Mouse (Mus musculus) forebrain, embryonic 14.5 days (tissue): Measurements from ENCODE around the gene Mef2d. TPM values are rescaled to one million over a fixed set of nuclear protein-coding genes. Genes with fewer than 3 reads are reported as not detected.

Source experiments
- ATAC-seq: fragments of 200-750 bp; cut with Nextera tagmentation; 2 replicates; pipeline ENCODE4 v1.8.0; 2017; ENCODE audit warnings: mild to moderate bottlenecking, moderate library complexity
- DNase-seq: peaks from one replicate; pipeline ENCODE4 v3.0.0-alpha.2; 2015; ENCODE audit warnings: low spot score
- H3K27ac ChIP-seq: fragments of 300-500 bp; sonication (generic); 2 replicates; pipeline ENCODE4 v1.5.1; 2014; ENCODE audit warnings: low read depth, mild to moderate bottlenecking, control low read depth, low read length, moderate library complexity
- H3K27me3 ChIP-seq: fragments of 300-500 bp; sonication (generic); replicated peaks from 2 replicates; pipeline ENCODE4 v1.6.1; 2014; ENCODE audit warnings: low read length, control low read depth, mixed read lengths; ENCODE audit not compliant: control insufficient read depth, insufficient read depth
- H3K36me3 ChIP-seq: fragments of 300-500 bp; sonication (generic); 2 replicates; pipeline ENCODE4 v1.6.1; 2014; ENCODE audit warnings: low read length, control low read depth; ENCODE audit not compliant: control insufficient read depth, insufficient read depth
- H3K4me1 ChIP-seq: fragments of 300-500 bp; sonication (generic); 2 replicates; pipeline ENCODE4 v1.6.1; 2014; ENCODE audit warnings: antibody characterized with exemption, low read length, control low read depth; ENCODE audit not compliant: control insufficient read depth, insufficient read depth
- H3K4me2 ChIP-seq: fragments of 300-500 bp; sonication (generic); 2 replicates; pipeline ENCODE4 v1.6.1; 2014; ENCODE audit warnings: mild to moderate bottlenecking, control low read depth, low read length
- H3K4me3 ChIP-seq: fragments of 300-500 bp; sonication (generic); 2 replicates; pipeline ENCODE4 v1.5.1; 2014; ENCODE audit warnings: low read depth, low read length, control low read depth
- H3K9ac ChIP-seq: fragments of 300-500 bp; sonication (generic); 2 replicates; pipeline ENCODE4 v1.6.1; 2014; ENCODE audit warnings: mild to moderate bottlenecking, low read length, control low read depth, moderate library complexity
- H3K9me3 ChIP-seq: fragments of 300-500 bp; sonication (generic); replicated peaks from 2 replicates; pipeline ENCODE4 v1.6.1; 2016; ENCODE audit warnings: low read length, control low read depth, mixed read lengths; ENCODE audit not compliant: control insufficient read depth
- WGBS: fragments of 180-500 bp; shearing (Covaris S2); extraction: QIAGEN DNeasy Blood & Tissue Kit; methylation state at CpG from one replicate; pipeline ENCODE4 v1.1.7; 2014; 5-methylcytosine and 5-hydroxymethylcytosine counted together
- polyA plus RNA-seq: library from polyadenylated mRNA; unstranded; fragments of >200 nt; fragmentation: Nextera tagmentation; extraction: Ambion mirVana; gene quantifications from 2 replicates; pipeline ENCODE4 v1.2.1, GENCODE M21; 2014

The Mef2d gene
- polyA plus RNA-seq, 1 experiment from 2014 or later: 17.3 TPM

DNA sequence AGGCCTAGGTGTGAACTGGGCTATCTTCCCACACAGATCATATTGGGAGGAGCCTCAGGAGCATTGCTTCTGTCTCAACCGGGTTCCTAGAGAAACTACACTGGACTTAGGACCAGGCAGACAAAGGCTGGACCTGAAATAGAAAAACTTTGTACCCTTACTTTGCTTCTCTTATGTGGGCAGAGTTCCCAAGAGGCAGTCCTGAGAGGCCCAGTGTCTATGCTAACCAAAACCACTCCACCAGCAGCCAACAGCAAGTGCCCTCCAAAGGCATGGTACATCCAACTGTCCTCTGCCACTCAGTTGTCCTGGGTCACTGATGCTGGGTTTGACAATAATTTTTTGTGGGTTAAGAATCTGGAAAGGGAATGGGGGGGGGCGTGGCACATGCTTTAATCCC is 9.7 kb upstream of the Mef2d start:
- 77% methylated on average over 2 of the region's 2 CpGs for WGBS
- Histone ChIP-seq H3K4me3 (no peak overlapping the region), H3K27me3 (no peaks in the 10 kb centered on the region), H3K9me3 (no peaks in the 10 kb centered on the region), H3K4me2 (no peak overlapping the region), H3K4me1 (no peaks in the 10 kb centered on the region), H3K27ac (no peak overlapping the region), H3K36me3 (no peaks in the 10 kb centered on the region), H3K9ac (no peak overlapping the region; the same call in 1 of the 2 replicates)
- ATAC-seq (no peak), DNase-seq (no peak)

- no peak for DNase-seq
These were observed 8.9 kb upstream of the Mef2d start for GRCm38 (mm10) chr3:88133187-88133771.

DNA sequence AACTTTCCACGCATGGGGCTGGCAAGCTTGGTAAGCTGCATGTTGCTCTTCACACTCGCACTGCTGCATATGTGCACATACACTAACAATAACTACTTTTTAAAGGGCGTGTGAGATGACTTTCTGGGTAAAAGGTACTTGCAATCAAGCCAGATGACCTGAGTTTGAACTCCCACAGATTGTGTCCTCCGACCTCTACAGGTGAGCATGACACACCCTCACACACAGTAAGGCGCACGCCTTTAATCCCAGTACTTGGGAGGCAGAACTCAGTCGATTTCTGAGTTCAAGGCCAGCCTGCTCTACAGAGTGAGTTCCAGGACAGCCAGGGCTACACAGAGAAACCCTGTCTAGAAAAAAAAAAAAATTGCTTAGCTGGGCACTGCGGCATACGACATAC is 5.8 kb upstream of the Mef2d start:
- DNase-seq (no peak), ATAC-seq (no peak)
- H3K9ac ChIP-seq: no peak overlapping the region

More at GRCm38 (mm10) chr3:88133187-88133771, 8.9 kb upstream of the Mef2d start:
- H3K9ac ChIP-seq: no peak overlapping the region
- no peaks in the 10 kb centered on the region for H3K4me1 ChIP-seq
- no peak overlapping the region for H3K27ac ChIP-seq
- WGBS: 65% methylated on average over 4 of the region's 4 CpGs
- no peaks in the 10 kb centered on the region for H3K36me3 ChIP-seq
- no peak overlapping the region for H3K4me2 ChIP-seq
- H3K9me3 ChIP-seq: no peaks in the 10 kb centered on the region
- no peaks in the 10 kb centered on the region for H3K27me3 ChIP-seq
- no peak overlapping the region for H3K4me3 ChIP-seq
- ATAC-seq: no peak

DNA sequence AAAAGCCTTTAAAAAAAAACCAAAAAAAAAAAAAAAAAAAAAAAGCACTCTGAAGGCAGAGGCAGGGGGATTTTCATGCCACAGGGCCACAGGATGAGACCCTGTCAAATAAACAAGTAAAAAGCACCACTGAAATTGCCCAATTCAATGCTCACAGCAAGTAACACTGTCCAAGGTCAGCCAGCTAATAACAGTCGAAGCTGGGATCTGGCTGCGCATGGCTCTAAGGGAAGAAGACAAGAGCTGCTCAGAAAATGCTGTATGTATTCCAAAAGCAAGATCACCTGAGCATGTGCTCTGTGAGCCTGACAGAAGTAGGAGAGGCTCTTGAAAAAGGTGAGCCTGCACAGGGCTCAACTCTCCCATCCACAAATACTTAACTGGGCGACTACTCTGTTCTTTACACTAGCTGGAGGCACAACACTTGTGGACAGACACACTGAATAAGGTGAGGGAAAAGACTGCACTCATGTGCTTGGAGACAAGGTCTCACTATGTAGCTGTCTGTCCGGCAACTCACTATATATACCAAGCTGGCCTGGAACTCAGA is 5.2 kb upstream of the Mef2d start:
- no peak overlapping the region; the same call in 1 of the 2 replicates for H3K4me2 ChIP-seq
- WGBS: 88% methylated on average over 4 of the region's 4 CpGs
- no peaks in the 10 kb centered on the region for H3K9me3 ChIP-seq

More for the DNA sequence above, 5.8 kb upstream of the Mef2d start:
- H3K27me3 ChIP-seq: peaks cover 12% of the 10 kb centered on the region; the same call in 1 of the 2 replicates
- WGBS: 90% methylated on average over 9 of the region's 9 CpGs
- H3K4me2 ChIP-seq: no peak overlapping the region
- H3K4me3 ChIP-seq: no peak overlapping the region
- H3K4me1 ChIP-seq: peaks cover 14% of the 10 kb centered on the region; the same call in 1 of the 2 replicates
- H3K36me3 ChIP-seq: no peaks in the 10 kb centered on the region
- H3K9me3 ChIP-seq: no peaks in the 10 kb centered on the region
- H3K27ac ChIP-seq: no peak overlapping the region

GRCm38 (mm10) chr3:88137821-88138220 is 4.4 kb upstream of the Mef2d start:
- Histone ChIP-seq H3K4me2 (peak overlapping the region; percentile 97), H3K4me1 (peaks cover 18% of the 10 kb centered on the region), H3K27ac (0 out of 2 replicates have a peak overlapping the region, but pooled peaks have one; percentile 83), H3K36me3 (no peaks in the 10 kb centered on the region), H3K9me3 (no peaks in the 10 kb centered on the region), H3K9ac (peak overlapping the region; percentile 41), H3K27me3 (peaks cover 12% of the 10 kb centered on the region; the same call in 1 of the 2 replicates), H3K4me3 (peak overlapping the region; percentile 52)
- 5% methylated on average over 3 of the region's 3 CpGs for WGBS
- ATAC-seq: no peak
- peak; percentile 29 for DNase-seq

More for the DNA sequence above, 5.2 kb upstream of the Mef2d start:
- peaks cover 12% of the 10 kb centered on the region; the same call in 1 of the 2 replicates for H3K27me3 ChIP-seq
- H3K36me3 ChIP-seq: no peaks in the 10 kb centered on the region
- H3K9ac ChIP-seq: peak overlapping the region; percentile 29; the same call in 1 of the 2 replicates
- H3K4me1 ChIP-seq: peaks cover 18% of the 10 kb centered on the region
- ATAC-seq: no peak
- H3K4me3 ChIP-seq: no peak overlapping the region
- DNase-seq: no peak
- no peak overlapping the region for H3K27ac ChIP-seq

DNA sequence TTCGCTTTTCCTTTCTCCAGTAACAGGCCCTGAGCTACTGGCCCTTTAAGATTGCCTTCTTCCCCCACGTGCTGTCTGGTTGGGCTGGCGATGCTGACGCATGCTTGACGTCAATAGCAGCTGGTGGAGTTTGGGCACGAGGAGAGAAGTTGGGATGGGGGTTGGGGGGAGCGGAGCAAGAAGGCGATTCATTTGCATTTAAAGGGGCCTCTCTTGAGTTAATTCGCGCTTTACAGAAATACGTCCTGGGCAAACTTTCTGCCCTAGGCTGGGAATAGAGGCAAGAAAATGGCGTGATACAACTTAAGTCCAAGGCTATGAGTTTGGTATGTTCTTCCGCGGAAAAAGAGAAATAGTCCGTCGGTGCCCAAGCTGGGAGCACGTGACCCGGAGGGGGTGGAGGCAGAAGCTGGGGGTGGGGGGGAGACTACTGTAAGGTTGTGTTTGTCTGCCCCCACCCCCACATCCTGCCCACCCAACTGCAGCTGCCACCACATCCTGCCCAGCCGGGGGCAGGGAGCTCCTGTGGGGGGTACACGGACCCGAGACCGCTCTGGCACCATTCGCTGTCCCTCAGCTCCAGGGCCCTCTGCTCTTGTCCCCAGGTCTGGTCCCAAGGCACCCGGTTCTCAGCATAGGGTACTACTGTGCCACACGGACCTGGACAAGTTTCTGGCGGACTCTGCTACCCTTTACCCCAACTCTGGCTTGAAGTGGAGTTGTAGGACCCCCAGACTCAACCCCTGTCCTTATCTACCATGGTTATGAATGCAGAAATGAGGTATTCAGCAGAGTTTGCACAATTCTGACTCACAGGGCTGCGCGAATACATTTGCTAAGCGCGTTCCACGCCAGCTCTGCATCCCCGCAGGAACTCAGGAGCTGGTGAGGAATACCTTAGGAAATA is 3.6 kb upstream of the Mef2d start:
- peak overlapping the region; percentile 83 for H3K27ac ChIP-seq
- H3K9me3 ChIP-seq: no peaks in the 10 kb centered on the region
- H3K4me3 ChIP-seq: peak overlapping the region; percentile 52
- peak; percentile 98 for DNase-seq
- peaks cover 12% of the 10 kb centered on the region; the same call in 1 of the 2 replicates for H3K27me3 ChIP-seq
- peak overlapping the region; percentile 70 for H3K9ac ChIP-seq
- peaks cover 18% of the 10 kb centered on the region for H3K4me1 ChIP-seq
- H3K36me3 ChIP-seq: no peaks in the 10 kb centered on the region
- ATAC-seq: peak; percentile 82
- under 1% methylated on average over 32 of the region's 32 CpGs for WGBS
- H3K4me2 ChIP-seq: peak overlapping the region; percentile 97

DNA sequence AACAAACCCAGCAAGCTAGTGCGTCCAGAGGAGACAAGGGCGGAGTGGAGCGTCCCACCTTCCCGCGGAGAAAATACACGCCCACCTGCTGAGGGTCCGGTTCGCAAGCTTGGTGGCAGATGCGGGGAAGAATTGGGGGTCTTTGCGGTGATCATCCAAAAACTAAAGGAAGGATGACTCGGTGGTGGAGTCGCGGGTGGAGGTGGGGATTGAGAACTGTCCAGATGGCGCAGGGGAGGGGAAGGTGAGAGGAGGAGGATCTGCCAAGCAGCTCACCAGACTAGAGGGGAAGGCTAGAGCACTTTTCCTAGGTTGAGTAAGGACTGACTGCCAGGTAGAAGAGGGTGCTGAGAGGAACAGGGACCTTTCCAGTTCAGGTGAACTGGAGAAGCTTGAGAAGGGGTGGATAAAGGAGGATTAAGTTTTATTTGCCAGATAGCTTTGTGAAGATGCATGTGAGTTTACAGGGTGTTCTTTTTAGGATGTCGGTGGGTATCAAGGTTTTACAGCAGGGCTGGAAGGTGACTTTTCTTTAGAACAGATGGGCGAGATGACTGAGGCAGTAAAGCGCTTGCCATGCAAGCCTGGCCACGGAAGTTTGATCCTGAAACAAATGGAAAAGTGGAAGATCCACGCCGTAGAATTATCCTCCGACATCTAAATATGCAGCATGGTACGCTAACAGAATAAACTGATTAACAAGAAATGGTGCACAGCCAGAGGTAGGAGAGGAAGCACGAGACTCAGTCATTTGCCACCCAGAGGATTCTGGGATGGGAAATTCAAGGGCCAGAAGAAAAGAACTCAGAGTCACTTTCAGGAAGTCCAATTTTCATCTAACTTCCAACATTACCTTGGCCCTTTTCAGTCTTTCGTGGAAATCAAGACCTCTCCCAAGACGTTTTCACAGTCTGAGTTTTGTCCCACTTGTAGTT is 2.7 kb upstream of the Mef2d start:
- Histone ChIP-seq H3K9me3 (no peaks in the 10 kb centered on the region), H3K4me3 (peak overlapping the region; percentile 52), H3K4me2 (peak overlapping the region; percentile 97), H3K4me1 (peaks cover 27% of the 10 kb centered on the region), H3K9ac (peak overlapping the region; percentile 70), H3K36me3 (no peaks in the 10 kb centered on the region), H3K27ac (peak overlapping the region; percentile 83), H3K27me3 (peaks cover 12% of the 10 kb centered on the region; the same call in 1 of the 2 replicates)
- DNase-seq: peak; percentile 32
- no peak for ATAC-seq
- 21% methylated on average over 25 of the region's 25 CpGs for WGBS
